Mouse (Mus musculus): ENCODE results near the gene Synj2. TPM values are rescaled to one million over a fixed set of nuclear protein-coding genes. Genes with fewer than 3 reads are reported as not detected.

Gene Synj2
- polyA plus RNA-seq, 1 experiment from 2014 or later: 3.0 TPM

DNA sequence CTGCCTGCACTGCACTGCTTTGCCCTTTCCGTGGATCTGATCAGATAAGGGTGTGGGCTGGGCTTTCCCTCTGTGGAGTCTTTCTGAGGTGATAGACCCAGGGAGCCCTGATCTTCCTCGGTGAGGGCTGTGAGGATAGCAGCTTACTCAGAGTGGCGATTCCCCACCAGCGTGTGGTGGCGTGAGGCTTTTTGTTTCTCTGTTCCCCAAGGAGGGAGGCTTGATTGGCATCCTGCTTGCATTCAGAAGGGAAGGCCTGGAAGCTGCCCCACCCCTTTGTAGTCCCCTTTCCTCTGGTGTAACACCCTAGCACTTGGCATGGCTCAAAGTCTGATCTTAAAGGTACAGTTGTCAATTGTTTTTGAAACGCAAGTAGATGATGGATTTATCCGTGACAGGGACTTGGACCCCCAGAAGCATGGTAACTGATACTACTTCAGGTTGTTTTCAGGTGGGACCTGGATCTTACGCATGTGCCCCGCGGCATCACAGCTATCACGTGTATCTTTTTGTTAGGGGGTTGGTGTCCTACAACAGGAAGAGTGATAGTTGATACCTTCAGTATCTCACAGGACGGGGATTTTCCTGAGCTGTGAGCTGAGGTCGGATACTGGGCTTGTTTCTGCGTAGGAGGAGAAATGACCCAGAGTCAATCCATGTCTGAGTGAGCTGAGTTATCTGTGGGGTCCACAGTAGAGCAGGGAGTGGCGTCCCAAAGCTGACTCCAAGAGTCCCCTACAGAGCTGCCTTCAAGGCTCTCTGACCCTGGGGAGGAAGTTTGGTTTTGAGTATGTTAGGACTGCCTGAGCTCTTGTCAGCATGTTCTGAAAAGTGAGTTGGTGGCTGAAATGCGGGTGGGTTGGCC, 36.2 kb downstream of the Synj2 start:
- 57% methylated on average over 16 of the region's 16 CpGs for WGBS
- Histone ChIP-seq H3K36me3 (no peaks in the 10 kb centered on the region), H3K4me2 (no peak overlapping the region), H3K9ac (no peak overlapping the region), H3K4me1 (peaks cover 34% of the 10 kb centered on the region), H3K9me3 (no peaks in the 10 kb centered on the region), H3K27ac (peak overlapping the region; percentile 7; the same call in 1 of the 2 replicates), H3K27me3 (no peaks in the 10 kb centered on the region), H3K4me3 (no peak overlapping the region)
- ATAC-seq (ENCODE audit: insufficient number of reproducible peaks, low FRiP score, low TSS enrichment, low read depth): no peak

DNA sequence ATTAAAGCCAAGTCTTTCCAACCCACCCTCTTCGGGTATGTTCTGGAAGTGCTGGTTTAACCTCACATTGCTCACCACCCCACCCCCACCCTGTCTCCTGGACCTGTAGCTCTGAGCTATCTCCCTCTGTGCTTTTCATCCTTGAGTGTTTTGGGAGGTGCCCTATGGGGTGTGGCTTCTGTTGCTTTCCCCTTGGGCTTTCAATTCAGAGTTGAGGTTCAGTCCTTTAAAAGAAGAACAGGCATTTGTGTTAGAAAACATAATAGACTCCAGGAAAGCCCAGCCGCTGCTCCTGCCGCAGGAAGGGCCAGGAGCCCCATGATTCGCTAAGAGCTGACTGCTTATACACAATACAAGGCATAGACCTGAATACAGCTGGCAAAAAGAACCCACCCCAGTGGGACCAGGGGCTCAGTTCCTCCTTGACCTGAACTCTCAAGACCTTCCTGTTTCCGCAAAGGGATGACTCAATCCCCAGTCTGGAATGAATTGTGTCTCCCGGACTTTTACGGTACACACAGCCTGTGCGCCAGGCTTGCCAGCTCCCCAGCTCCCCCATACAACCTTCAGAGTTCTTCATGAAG, 36.9 kb downstream of the Synj2 start:
- peaks cover 35% of the 10 kb centered on the region for H3K4me1 ChIP-seq
- 74% methylated on average over 8 of the region's 8 CpGs for WGBS
- no peaks in the 10 kb centered on the region for H3K27me3 ChIP-seq
- no peak overlapping the region for H3K4me2 ChIP-seq
- H3K9me3 ChIP-seq: no peaks in the 10 kb centered on the region
- no peaks in the 10 kb centered on the region for H3K36me3 ChIP-seq
- peak overlapping the region; percentile 7; the same call in 1 of the 2 replicates for H3K27ac ChIP-seq
- H3K9ac ChIP-seq: no peak overlapping the region
- no peak for ATAC-seq (ENCODE audit: insufficient number of reproducible peaks, low FRiP score, low TSS enrichment, low read depth)
- no peak overlapping the region for H3K4me3 ChIP-seq

DNA sequence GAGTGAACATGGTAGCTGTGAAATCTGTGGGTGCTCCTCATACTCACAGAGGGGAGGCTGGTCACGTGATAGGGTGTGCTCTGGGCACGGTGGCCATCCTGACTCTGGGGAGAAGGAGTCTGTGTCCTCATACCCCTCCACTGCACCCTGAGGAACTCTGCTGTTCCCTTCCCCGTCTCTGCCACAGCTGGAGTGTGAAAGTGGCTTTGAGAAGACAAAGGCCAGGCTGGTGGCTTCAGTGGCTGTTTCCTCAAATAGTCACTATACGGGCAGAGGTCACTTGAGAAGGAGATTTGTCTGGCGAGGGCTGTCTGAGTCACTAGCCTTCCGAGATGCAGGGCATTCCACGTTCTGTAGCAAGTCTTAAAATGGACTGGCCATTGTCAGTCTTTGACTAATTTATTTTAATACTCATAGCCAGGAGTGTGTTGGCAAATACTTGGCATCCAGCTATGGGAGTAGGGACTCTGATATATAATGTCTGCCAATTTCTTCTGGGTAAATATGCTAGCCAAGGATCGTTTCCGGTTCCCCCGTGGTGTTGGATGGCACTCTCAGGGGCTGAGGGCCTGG, 37.5 kb downstream of the Synj2 start:
- WGBS: 78% methylated on average over 10 of the region's 10 CpGs
- Histone ChIP-seq H3K36me3 (no peaks in the 10 kb centered on the region), H3K4me1 (peaks cover 38% of the 10 kb centered on the region), H3K27ac (no peak overlapping the region), H3K9ac (no peak overlapping the region), H3K4me3 (no peak overlapping the region), H3K27me3 (no peaks in the 10 kb centered on the region), H3K9me3 (no peaks in the 10 kb centered on the region), H3K4me2 (no peak overlapping the region)
- no peak for ATAC-seq (ENCODE audit: insufficient number of reproducible peaks, low FRiP score, low TSS enrichment, low read depth)

DNA sequence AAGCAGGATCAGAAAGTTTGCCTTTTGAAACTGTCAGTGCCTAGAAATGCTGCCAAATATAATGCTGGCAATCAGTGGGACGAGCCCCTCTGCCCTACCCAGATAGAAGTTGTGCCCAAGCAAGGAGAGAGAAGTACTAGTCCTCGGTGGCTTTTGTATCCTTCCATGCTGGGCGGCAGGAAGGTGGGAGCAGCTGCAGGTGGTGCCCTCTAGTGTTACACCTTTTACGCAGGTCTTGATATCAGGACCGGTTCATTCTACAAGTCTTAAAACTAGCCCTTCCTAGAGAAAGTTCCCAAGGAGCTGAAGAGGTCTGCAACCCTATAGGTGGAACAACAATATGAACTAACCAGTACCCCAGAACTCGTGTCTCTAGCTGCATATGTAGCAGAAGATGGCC, 39.8 kb downstream of the Synj2 start:
- ATAC-seq (ENCODE audit: insufficient number of reproducible peaks, low FRiP score, low TSS enrichment, low read depth): no peak
- Histone ChIP-seq H3K9me3 (no peaks in the 10 kb centered on the region), H3K4me3 (no peak overlapping the region), H3K4me1 (peaks cover 36% of the 10 kb centered on the region), H3K27ac (no peak overlapping the region), H3K9ac (no peak overlapping the region), H3K4me2 (no peak overlapping the region), H3K36me3 (no peaks in the 10 kb centered on the region), H3K27me3 (no peaks in the 10 kb centered on the region)
- whole genome bisulfite sequencing: 44% methylated on average over 6 of the region's 6 CpGs

DNA sequence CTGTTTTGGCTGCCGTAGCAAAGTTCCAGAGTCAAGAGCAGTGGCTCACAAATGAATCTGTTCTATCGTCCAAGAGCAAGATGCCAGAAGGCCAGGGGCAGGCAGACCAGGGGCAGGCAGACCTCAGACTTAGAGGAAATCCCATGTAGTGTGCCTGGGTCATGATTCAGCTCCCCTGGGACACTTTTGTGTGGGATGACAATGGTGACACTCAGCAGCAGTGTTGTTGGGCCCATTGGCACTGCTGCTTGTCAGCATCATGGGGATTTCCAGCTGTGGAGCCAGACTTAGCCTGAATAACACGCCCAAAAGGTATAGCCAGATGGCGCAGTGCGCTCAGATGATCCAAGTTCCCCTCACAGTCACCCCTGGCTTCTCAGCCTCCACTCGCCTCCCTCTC, 42.1 kb downstream of the Synj2 start:
- Histone ChIP-seq H3K4me3 (no peak overlapping the region), H3K9me3 (no peaks in the 10 kb centered on the region), H3K27ac (no peak overlapping the region), H3K9ac (no peak overlapping the region), H3K27me3 (no peaks in the 10 kb centered on the region), H3K4me1 (peaks cover 26% of the 10 kb centered on the region), H3K36me3 (no peaks in the 10 kb centered on the region), H3K4me2 (no peak overlapping the region)
- WGBS: 67% methylated on average over 6 of the region's 6 CpGs
- no peak for ATAC-seq (ENCODE audit: insufficient number of reproducible peaks, low FRiP score, low TSS enrichment, low read depth)

DNA sequence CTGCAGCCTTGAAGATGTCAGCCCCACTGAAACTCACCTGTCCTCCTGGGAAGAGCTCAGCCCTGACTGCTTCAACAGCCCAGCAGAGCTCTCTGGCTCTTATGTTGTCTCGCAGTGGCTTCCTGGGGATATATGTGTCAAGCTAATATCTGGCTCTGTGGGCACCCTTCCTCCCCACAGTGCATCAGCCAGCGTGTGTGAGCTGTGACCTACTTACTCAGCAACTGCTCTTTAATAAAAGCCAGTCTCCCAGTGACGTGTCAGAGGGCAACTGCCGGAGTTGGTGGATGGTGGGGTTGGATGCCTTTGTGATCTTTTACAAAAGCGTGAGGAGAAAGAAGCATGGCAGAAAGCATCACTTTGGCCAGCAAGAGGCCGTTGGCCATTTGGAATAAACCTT, 42.8 kb downstream of the Synj2 start:
- Histone ChIP-seq H3K9me3 (no peaks in the 10 kb centered on the region), H3K4me1 (peaks cover 23% of the 10 kb centered on the region), H3K27me3 (no peaks in the 10 kb centered on the region), H3K4me2 (no peak overlapping the region), H3K9ac (no peak overlapping the region), H3K4me3 (no peak overlapping the region), H3K27ac (no peak overlapping the region), H3K36me3 (no peaks in the 10 kb centered on the region)
- WGBS: 73% methylated on average over 6 of the region's 6 CpGs
- no peak for ATAC-seq (ENCODE audit: insufficient number of reproducible peaks, low FRiP score, low TSS enrichment, low read depth)

DNA sequence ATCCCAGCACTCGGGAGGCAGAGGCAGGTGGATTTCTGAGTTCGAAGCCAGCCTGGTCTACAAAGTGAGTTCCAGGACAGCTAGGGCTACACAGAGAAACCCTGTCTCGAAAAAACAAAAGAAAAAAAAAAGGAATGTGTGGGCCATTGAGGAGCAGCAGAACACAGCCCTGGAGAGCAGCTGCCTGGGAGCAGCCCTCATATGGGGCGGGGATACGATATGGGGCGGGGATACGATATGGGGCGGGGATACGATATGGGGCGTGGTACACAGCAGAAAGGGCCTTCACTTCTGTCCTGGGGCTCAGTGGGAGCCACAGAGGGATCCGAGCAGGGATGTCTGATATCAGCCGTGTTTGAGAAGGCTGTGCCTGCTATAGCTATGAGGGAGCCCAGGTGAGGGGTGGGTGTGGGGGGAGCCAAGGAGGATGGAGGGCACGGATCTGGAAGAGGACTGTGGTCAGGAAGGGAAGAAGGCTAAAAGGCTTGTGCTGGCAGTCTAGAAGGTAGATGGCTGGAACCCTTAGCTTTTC, 43.7 kb downstream of the Synj2 start:
- 67% methylated on average over 13 of the region's 13 CpGs for WGBS

DNA sequence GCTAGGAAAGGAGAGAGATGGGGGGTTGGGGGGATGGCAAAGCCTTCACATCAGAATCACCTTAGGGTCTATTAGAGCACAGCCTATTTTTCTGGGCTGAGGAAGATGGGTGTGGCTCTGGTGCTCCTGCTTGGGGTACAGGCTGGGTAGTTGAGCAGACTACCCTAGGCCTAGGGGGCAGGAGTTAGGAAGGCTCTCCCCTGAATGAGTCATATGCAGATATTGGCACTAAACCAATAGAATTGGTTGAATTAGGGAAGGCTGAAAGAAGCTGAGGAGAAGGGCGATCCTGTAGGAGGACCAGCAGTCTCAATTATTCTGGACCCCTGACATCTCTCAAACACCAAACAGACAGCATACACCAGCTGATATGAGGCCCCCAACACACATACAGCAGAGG, 44.2 kb downstream of the Synj2 start:
- WGBS: 91% methylated on average over 1 of the region's 1 CpGs

More for the DNA sequence above, 43.7 kb downstream of the Synj2 start:
- no peaks in the 10 kb centered on the region for H3K9me3 ChIP-seq
- peaks cover 23% of the 10 kb centered on the region for H3K4me1 ChIP-seq
- no peak overlapping the region for H3K27ac ChIP-seq
- no peak for ATAC-seq (ENCODE audit: insufficient number of reproducible peaks, low FRiP score, low TSS enrichment, low read depth)
- no peaks in the 10 kb centered on the region for H3K27me3 ChIP-seq
- H3K4me2 ChIP-seq: no peak overlapping the region
- no peak overlapping the region for H3K4me3 ChIP-seq
- no peak overlapping the region for H3K9ac ChIP-seq
- H3K36me3 ChIP-seq: no peaks in the 10 kb centered on the region

DNA sequence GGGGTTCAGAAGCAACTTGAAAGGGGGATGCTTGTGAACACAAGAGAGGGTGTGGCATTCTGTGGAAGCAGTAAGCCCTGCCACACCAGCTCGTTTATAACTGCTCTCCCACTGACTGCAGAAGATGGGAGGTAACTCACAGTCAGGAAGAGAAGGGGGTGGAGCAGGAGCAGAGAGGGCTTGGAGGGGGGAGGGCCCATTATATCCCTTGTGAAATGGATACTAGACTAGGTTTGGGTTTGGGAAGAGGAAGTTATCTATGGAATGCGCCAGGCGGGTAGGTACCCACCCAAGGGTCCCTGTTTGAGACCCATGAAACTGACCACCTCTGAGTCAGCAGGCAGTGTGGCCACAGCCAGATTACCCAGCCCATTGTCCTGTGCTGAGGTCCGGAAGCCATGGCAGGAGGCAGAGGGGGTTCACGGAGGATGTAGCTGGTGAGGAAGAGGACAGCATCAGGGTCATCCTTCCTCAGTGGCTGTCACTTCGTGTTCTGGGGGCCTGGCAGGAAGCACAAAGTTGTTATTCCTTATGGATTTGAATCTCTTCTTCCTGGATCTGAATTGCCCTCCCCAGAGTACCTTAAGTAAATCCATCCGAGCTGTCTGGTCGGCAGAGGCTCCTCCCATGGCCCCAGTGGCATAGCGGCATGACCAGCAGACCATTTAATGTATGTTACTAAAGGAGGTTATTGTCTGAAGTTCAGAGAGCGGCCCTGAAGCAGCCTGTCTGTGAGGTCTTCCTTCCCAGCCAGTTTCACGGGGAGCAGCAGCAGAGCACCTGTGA, 46.4 kb downstream of the Synj2 start:
- H3K4me2 ChIP-seq: no peak overlapping the region
- 49% methylated on average over 11 of the region's 11 CpGs for WGBS
- peaks cover 23% of the 10 kb centered on the region for H3K4me1 ChIP-seq
- no peak overlapping the region for H3K27ac ChIP-seq
- no peak for ATAC-seq (ENCODE audit: insufficient number of reproducible peaks, low FRiP score, low TSS enrichment, low read depth)
- no peak overlapping the region for H3K4me3 ChIP-seq
- H3K9ac ChIP-seq: no peak overlapping the region
- no peaks in the 10 kb centered on the region for H3K36me3 ChIP-seq
- no peaks in the 10 kb centered on the region for H3K9me3 ChIP-seq
- H3K27me3 ChIP-seq: no peaks in the 10 kb centered on the region

More for the DNA sequence above, 44.2 kb downstream of the Synj2 start:
- H3K27me3 ChIP-seq: no peaks in the 10 kb centered on the region
- no peak overlapping the region for H3K27ac ChIP-seq
- no peak overlapping the region for H3K9ac ChIP-seq
- H3K36me3 ChIP-seq: no peaks in the 10 kb centered on the region
- ATAC-seq (ENCODE audit: insufficient number of reproducible peaks, low FRiP score, low TSS enrichment, low read depth): no peak
- no peak overlapping the region for H3K4me2 ChIP-seq
- no peak overlapping the region for H3K4me3 ChIP-seq
- no peaks in the 10 kb centered on the region for H3K9me3 ChIP-seq
- peaks cover 23% of the 10 kb centered on the region for H3K4me1 ChIP-seq

DNA sequence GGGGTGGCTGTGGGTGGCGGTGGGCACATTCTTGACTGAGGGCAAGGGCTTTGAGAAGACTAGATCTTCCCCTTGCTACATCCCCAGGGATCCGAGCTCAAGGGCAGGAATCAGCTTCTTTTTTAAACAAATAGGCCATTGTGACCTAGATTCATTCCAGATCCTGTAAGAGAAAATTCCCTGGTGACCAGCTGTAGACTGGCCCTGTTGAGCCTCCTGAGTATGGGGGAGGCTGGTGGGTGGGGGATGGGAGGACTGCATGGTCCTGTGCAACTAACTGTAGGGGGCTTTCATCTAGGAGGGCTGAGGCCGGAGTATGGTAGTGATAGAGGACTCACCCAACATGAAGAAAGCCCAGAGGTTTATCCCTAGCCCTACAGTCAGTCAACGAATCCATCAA, 47.0 kb downstream of the Synj2 start:
- H3K4me2 ChIP-seq: no peak overlapping the region

DNA sequence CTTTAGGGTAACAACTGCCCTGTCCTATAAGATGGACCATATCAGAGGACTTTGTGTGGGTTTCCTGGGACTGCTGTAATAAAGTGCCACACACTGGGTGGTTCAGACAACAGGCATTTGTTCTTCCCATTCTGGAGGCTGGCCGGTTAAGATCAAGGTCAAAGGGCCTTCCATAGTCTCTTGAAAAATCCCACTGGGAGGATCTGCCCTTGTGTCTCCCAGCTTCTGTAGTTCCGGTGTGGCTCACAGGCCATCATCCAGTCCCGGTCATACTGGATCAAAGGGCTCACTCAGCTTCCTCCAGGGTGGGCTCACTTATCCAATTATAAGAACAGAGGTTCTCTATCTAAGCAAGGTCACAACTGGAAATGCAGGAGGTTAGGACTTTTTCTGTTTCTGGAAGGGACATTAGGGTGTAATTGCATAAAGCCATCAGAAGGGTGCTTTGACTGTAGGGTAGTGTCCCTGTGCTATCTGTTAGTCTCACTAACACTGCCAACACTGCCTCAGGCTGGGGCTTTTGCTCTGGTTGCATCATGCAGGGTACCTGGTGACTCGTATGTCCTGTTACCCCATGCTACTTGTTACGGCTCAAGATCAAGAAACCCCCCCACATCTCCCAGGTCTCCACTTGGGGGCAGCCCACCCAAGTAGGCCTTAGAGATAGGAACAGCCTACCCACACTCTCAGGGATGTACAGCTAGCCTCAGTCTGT, 51.9 kb downstream of the Synj2 start:
- no peak overlapping the region for H3K9ac ChIP-seq
- no peak overlapping the region for H3K27ac ChIP-seq
- H3K27me3 ChIP-seq: no peaks in the 10 kb centered on the region
- no peaks in the 10 kb centered on the region for H3K36me3 ChIP-seq
- 74% methylated on average over 5 of the region's 5 CpGs for WGBS
- no peak for ATAC-seq (ENCODE audit: insufficient number of reproducible peaks, low FRiP score, low TSS enrichment, low read depth)
- H3K4me1 ChIP-seq: peaks cover 8% of the 10 kb centered on the region; the same call in 1 of the 2 replicates
- H3K4me2 ChIP-seq: no peak overlapping the region
- no peaks in the 10 kb centered on the region for H3K9me3 ChIP-seq
- H3K4me3 ChIP-seq: no peak overlapping the region

More for the DNA sequence above, 47.0 kb downstream of the Synj2 start:
- no peak overlapping the region for H3K9ac ChIP-seq
- no peak overlapping the region for H3K27ac ChIP-seq
- WGBS: 78% methylated on average over 4 of the region's 4 CpGs
- H3K9me3 ChIP-seq: no peaks in the 10 kb centered on the region
- peaks cover 20% of the 10 kb centered on the region for H3K4me1 ChIP-seq
- ATAC-seq (ENCODE audit: insufficient number of reproducible peaks, low FRiP score, low TSS enrichment, low read depth): no peak
- no peaks in the 10 kb centered on the region for H3K36me3 ChIP-seq
- no peaks in the 10 kb centered on the region for H3K27me3 ChIP-seq
- no peak overlapping the region for H3K4me3 ChIP-seq

Data from limb, embryonic 15.5 days (tissue).